Mouse (Mus musculus): Measurements from ENCODE around the gene C1ra.
"Not testable (repeated sequence)": the region's sequence is repeated elsewhere in the genome, so short reads cannot be mapped to it uniquely, and the experiment has no call there.

GRCm38 (mm10) chr6:124536125-124536829 is 24.1 kb downstream of the C1ra start:
- not testable (repeated sequence) for TF ChIP-seq MYOG (IDR thresholded peaks at IDR 0.05; ENCODE audit: control insufficient read depth, extremely low read depth, insufficient read length); CTCF (IDR thresholded peaks at IDR 0.05; ENCODE audit: control insufficient read depth, insufficient read depth, insufficient read length); USF1 (IDR thresholded peaks at IDR 0.05; ENCODE audit: low read depth); MYOD1 (IDR thresholded peaks at IDR 0.05; ENCODE audit: control insufficient read depth, insufficient read length, low read depth)
